Mouse (Mus musculus) hindbrain, embryonic 14.5 days (tissue): ENCODE data around the gene Cyth2. TPM values are rescaled to one million over a fixed set of nuclear protein-coding genes. Genes with fewer than 3 reads are reported as not detected.

Experiments
- ATAC-seq: fragments of 200-750 bp; cut with Nextera tagmentation; 2 replicates; pipeline ENCODE4 v1.8.0; 2017; ENCODE audit warnings: moderate number of reproducible peaks, mild to moderate bottlenecking, moderate TSS enrichment, moderate library complexity; ENCODE audit not compliant: low FRiP score
- DNase-seq: peaks from one replicate; pipeline ENCODE4 v3.0.0-alpha.2; 2015; ENCODE audit warnings: low spot score
- H3K27ac ChIP-seq: fragments of 300-500 bp; sonication (generic); 2 replicates; pipeline ENCODE4 v1.5.1; 2014; ENCODE audit warnings: mild to moderate bottlenecking, moderate library complexity
- H3K27me3 ChIP-seq: fragments of 300-500 bp; sonication (generic); 2 replicates; pipeline ENCODE4 v1.6.1; 2014; ENCODE audit warnings: mild to moderate bottlenecking, low read length, mixed read lengths; ENCODE audit not compliant: control insufficient read depth, insufficient read depth
- H3K36me3 ChIP-seq: fragments of 300-500 bp; sonication (generic); replicated peaks from 2 replicates; pipeline ENCODE4 v1.6.1; 2014; ENCODE audit not compliant: control insufficient read depth, insufficient read depth
- H3K4me1 ChIP-seq: fragments of 300-500 bp; sonication (generic); replicated peaks from 2 replicates; pipeline ENCODE4 v1.6.1; 2014; ENCODE audit warnings: antibody characterized with exemption, low read length, mixed read lengths; ENCODE audit not compliant: control insufficient read depth, insufficient read depth
- H3K4me2 ChIP-seq: fragments of 300-500 bp; sonication (generic); replicated peaks from 2 replicates; pipeline ENCODE4 v1.6.1; 2014; ENCODE audit warnings: mild to moderate bottlenecking, moderate library complexity
- H3K4me3 ChIP-seq: fragments of 300-500 bp; sonication (generic); replicated peaks from 2 replicates; pipeline ENCODE4 v1.5.1; 2014; ENCODE audit warnings: mild to moderate bottlenecking, low read length
- H3K9ac ChIP-seq: fragments of 300-500 bp; sonication (generic); 2 replicates; pipeline ENCODE4 v1.6.1; 2014
- H3K9me3 ChIP-seq: fragments of 300-500 bp; sonication (generic); 2 replicates; pipeline ENCODE4 v1.6.1; 2016; ENCODE audit warnings: low read length; ENCODE audit not compliant: control insufficient read depth
- WGBS: fragments of 180-500 bp; shearing (Covaris S2); extraction: QIAGEN DNeasy Blood & Tissue Kit; methylation state at CpG from one replicate; pipeline ENCODE4 v1.1.7; 2014; 5-methylcytosine and 5-hydroxymethylcytosine counted together
- polyA plus RNA-seq: library from polyadenylated mRNA; unstranded; fragments of >200 nt; fragmentation: Nextera tagmentation; extraction: Ambion mirVana; gene quantifications from 2 replicates; pipeline ENCODE4 v1.2.1, GENCODE M21; 2014

Cyth2 gene
- polyA plus RNA-seq, 1 experiment from 2014 or later: 237 TPM

GRCm38 (mm10) chr7:45791756-45792490 lies 22.5 kb downstream of the Cyth2 start:
- Histone ChIP-seq H3K9me3 (no peaks in the 10 kb centered on the region), H3K36me3 (peaks cover 98% of the 10 kb centered on the region), H3K4me1 (peaks cover 10% of the 10 kb centered on the region), H3K4me2 (no peak overlapping the region), H3K27me3 (peaks cover 15% of the 10 kb centered on the region; the same call in 1 of the 2 replicates), H3K27ac (no peak overlapping the region), H3K4me3 (no peak overlapping the region), H3K9ac (no peak overlapping the region)
- no peak for ATAC-seq
- DNase-seq: no peak
- WGBS: 75% methylated on average over 17 of the region's 17 CpGs

GRCm38 (mm10) chr7:45790721-45791120 lies 23.7 kb downstream of the Cyth2 start:
- no peak overlapping the region for H3K4me3 ChIP-seq
- peaks cover 86% of the 10 kb centered on the region for H3K36me3 ChIP-seq
- peaks cover 18% of the 10 kb centered on the region for H3K4me1 ChIP-seq
- ATAC-seq (no peak), DNase-seq (no peak)
- H3K9ac ChIP-seq: no peak overlapping the region
- peaks cover 15% of the 10 kb centered on the region; the same call in 1 of the 2 replicates for H3K27me3 ChIP-seq
- H3K4me2 ChIP-seq: no peak overlapping the region
- H3K9me3 ChIP-seq: no peaks in the 10 kb centered on the region
- 76% methylated on average over 6 of the region's 6 CpGs for WGBS
- H3K27ac ChIP-seq: no peak overlapping the region

DNA sequence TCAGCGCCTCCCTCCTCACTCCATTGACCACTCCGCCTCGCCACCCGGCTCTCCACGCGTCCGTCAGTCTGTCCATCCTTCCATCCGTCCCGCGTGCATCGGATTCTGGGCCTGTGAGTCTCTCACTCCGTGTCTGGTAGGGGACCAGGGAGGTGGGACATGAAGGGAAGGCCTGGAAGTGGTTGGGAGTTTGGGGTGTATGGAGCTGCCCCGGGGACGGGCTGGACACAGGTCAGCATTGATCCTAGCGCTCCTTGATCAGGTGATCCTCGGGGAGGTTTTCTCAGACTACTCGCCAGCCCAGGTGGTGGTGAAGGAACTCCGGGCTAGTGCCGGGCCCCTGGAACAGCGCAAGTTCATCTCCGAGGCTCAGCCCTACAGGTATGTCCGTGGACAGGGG lies 26.7 kb downstream of the Cyth2 start:
- Histone ChIP-seq H3K27ac (no peak overlapping the region), H3K4me3 (peak overlapping the region; percentile 85; the same call in 1 of the 2 replicates), H3K27me3 (no peaks in the 10 kb centered on the region), H3K9ac (0 out of 2 replicates have a peak overlapping the region, but pooled peaks have one; percentile 29), H3K4me1 (peaks cover 21% of the 10 kb centered on the region), H3K36me3 (peaks cover 55% of the 10 kb centered on the region), H3K4me2 (peak overlapping the region; percentile 68), H3K9me3 (no peaks in the 10 kb centered on the region)
- 88% methylated on average over 22 of the region's 22 CpGs for WGBS
- no peak for DNase-seq
- no peak for ATAC-seq

- WGBS: 9% methylated on average over 17 of the region's 17 CpGs
- no peaks in the 10 kb centered on the region for H3K9me3 ChIP-seq
- peak overlapping the region; percentile 85 for H3K4me3 ChIP-seq
- H3K27ac ChIP-seq: peak overlapping the region; percentile 99
- ATAC-seq (peak; percentile 12; the same call in 1 of the 2 replicates), DNase-seq (peak; percentile 62)
- H3K4me1 ChIP-seq: peaks cover 21% of the 10 kb centered on the region
- no peaks in the 10 kb centered on the region for H3K27me3 ChIP-seq
- H3K9ac ChIP-seq: peak overlapping the region; percentile 96
- peaks cover 47% of the 10 kb centered on the region for H3K36me3 ChIP-seq
- peak overlapping the region; percentile 68 for H3K4me2 ChIP-seq
Observed at GRCm38 (mm10) chr7:45786661-45787413, 27.5 kb downstream of the Cyth2 start.

GRCm38 (mm10) chr7:45786136-45786578 lies 28.2 kb downstream of the Cyth2 start:
- ATAC-seq (peak; percentile 25; the same call in 1 of the 2 replicates), DNase-seq (peak; percentile 71)
- under 1% methylated on average over 14 of the region's 14 CpGs for whole genome bisulfite sequencing
- Histone ChIP-seq H3K36me3 (peaks cover 40% of the 10 kb centered on the region), H3K9ac (peak overlapping the region; percentile 96), H3K4me2 (peak overlapping the region; percentile 68), H3K27me3 (no peaks in the 10 kb centered on the region), H3K4me3 (peak overlapping the region; percentile 85), H3K9me3 (no peaks in the 10 kb centered on the region), H3K27ac (peak overlapping the region; percentile 99), H3K4me1 (peaks cover 21% of the 10 kb centered on the region)

- peaks cover 34% of the 10 kb centered on the region for H3K36me3 ChIP-seq
- peak overlapping the region; percentile 96 for H3K9ac ChIP-seq
- peak overlapping the region; percentile 99 for H3K27ac ChIP-seq
- ATAC-seq: peak; percentile 49
- peaks cover 21% of the 10 kb centered on the region for H3K4me1 ChIP-seq
- peak overlapping the region; percentile 85 for H3K4me3 ChIP-seq
- WGBS: under 1% methylated on average over 37 of the region's 42 CpGs
- H3K27me3 ChIP-seq: no peaks in the 10 kb centered on the region
- H3K4me2 ChIP-seq: peak overlapping the region; percentile 68
- DNase-seq: no peak
- no peaks in the 10 kb centered on the region for H3K9me3 ChIP-seq
Observed at GRCm38 (mm10) chr7:45785388-45786135, 28.8 kb downstream of the Cyth2 start.

GRCm38 (mm10) chr7:45784524-45785372 lies 29.6 kb downstream of the Cyth2 start, which contains the start of gene Sult2b1:
Sult2b1 (minus strand) TSS chr7:45784669.
- Histone ChIP-seq H3K4me3 (peak within 1 kb of the TSS; percentile 85), H3K27me3 (no peaks in the 10 kb centered on the region), H3K9me3 (no peaks in the 10 kb centered on the region), H3K27ac (peak within 1 kb of the TSS; percentile 99), H3K36me3 (peaks cover 26% of the 10 kb centered on the region), H3K4me1 (peaks cover 21% of the 10 kb centered on the region), H3K4me2 (peak within 1 kb of the TSS; percentile 68), H3K9ac (peak within 1 kb of the TSS; percentile 96)
- peak; percentile 93 for DNase-seq
- ATAC-seq: peak; percentile 72
- 13% methylated on average over 20 of the region's 20 CpGs for WGBS

DNA sequence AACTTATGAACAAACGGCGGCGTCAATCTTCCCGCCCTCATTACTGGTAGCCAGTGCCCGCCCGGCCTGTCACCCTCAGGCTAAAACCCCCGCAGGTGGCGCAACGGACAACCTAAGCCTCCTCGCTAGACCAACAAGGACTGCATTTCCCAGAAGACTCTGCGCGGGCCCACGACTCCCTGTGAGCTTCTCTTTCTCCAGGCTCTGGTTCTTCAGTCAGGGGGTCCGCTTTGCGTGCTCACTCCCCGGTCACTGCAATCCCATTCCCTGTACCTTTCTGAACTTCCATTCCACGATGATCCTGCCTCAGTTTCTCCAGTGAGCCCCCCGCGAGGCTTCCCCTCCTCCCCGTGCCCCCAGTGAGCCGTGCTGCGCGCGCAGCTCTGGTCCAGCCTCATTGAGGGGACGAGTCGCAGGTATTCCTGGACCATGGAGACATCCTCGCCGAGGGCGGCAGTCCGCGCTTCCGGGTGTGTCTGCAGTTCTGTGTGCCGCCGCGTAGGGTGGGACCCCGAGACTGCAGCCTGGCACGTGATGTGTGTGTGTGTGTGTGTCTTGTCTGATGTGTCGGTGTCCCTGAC lies 30.8 kb downstream of the Cyth2 start, which contains the start of gene Lmtk3:
TSS of gene Lmtk3 (plus strand) at position 228 of the 581 bp plus-strand sequence.
- ATAC-seq (peak; percentile 54), DNase-seq (peak; percentile 74)
- Histone ChIP-seq H3K27me3 (no peaks in the 10 kb centered on the region), H3K27ac (peak within 1 kb of the TSS; percentile 99), H3K4me2 (peak within 1 kb of the TSS; percentile 68), H3K4me1 (peaks cover 21% of the 10 kb centered on the region), H3K4me3 (peak within 1 kb of the TSS; percentile 85), H3K9me3 (no peaks in the 10 kb centered on the region), H3K9ac (peak within 1 kb of the TSS; percentile 96), H3K36me3 (peaks cover 15% of the 10 kb centered on the region)
- WGBS: 0% methylated on average over 38 of the region's 38 CpGs
